Mouse (Mus musculus): ENCODE results near the gene Fgfr2.

- TF ChIP-seq CTCF (IDR thresholded peaks at IDR 0.05; ENCODE audit: control insufficient read depth, insufficient read depth, insufficient replicate concordance, low read depth, low read length) (no peak), POLR2A (IDR thresholded peaks at IDR 0.05; ENCODE audit: control insufficient read depth, low read depth, low read length) (no peak)
Observed at GRCm38 (mm10) chr7:130719931-130720598, 2403.1 kb downstream of the Fgfr2 start.
